9 mouse cellular contexts compared by ENCODE assay signal in genomic region chr1:150950046-150950445, GRCm38 (mm10). TPM values are rescaled to one million over a fixed set of nuclear protein-coding genes. Genes with fewer than 3 reads are reported as not detected.
DNase-seq lines count a peak whose midpoint lies in the region; ATAC-seq and TF ChIP-seq lines count a peak whose summit lies in the region.
"Had no signal": no experiment of that assay in that cellular context is flagged by ENCODE, and none has a peak within 500 bp of the region (broad histone marks: within the 10 kb centered on the region; RNA-seq: fewer than 3 reads in every experiment).

No protein-coding gene starts in this region.

- TF ChIP-seq EP300 in stomach, postnatal 0 days (optimal IDR thresholded peaks at IDR 0.05), result no peak

- H3K36me3 ChIP-seq in stomach, embryonic 15.5 days, result no peaks in the 10 kb centered on the region
- no peaks in the 10 kb centered on the region for H3K36me3 ChIP-seq in stomach, postnatal 0 days (ENCODE audit: control insufficient read depth, insufficient read depth, low read length)
- H3K36me3 ChIP-seq in limb, embryonic 12.5 days, result no peaks in the 10 kb centered on the region
- no peaks in the 10 kb centered on the region for H3K36me3 ChIP-seq in thymus, adult 2 months (ENCODE audit: control insufficient read depth, insufficient read depth, low read length)
- H3K36me3 ChIP-seq: heart, embryonic 15.5 days had no signal

- ATAC-seq in stomach, embryonic 15.5 days (ENCODE audit: insufficient read depth, low FRiP score, low read depth), result 0 out of 2 replicates have a peak, but pooled peaks have one; percentile 27
- ATAC-seq in stomach, postnatal 0 days (ENCODE audit: low FRiP score, low TSS enrichment), result no peak
- peak; percentile 88 for ATAC-seq in limb, embryonic 12.5 days (ENCODE audit: insufficient number of reproducible peaks, insufficient read depth, low FRiP score, low TSS enrichment, low read depth)

- no peak overlapping the region for H3K27ac ChIP-seq in stomach, embryonic 15.5 days
- H3K27ac ChIP-seq in stomach, postnatal 0 days (replicated peaks), result no peak overlapping the region
- peak overlapping the region; percentile 51; the same call in 1 of the 2 replicates for H3K27ac ChIP-seq in limb, embryonic 12.5 days
- no peak overlapping the region for H3K27ac ChIP-seq in layer of hippocampus, adult 2 months
- H3K27ac ChIP-seq in thymus, adult 2 months (ENCODE audit: control insufficient read depth, insufficient read depth, low read length), result no peak overlapping the region
- H3K27ac ChIP-seq: heart, embryonic 15.5 days had no signal

- peak; percentile 69 for DNase-seq in heart, adult 11 months
- DNase-seq in heart, postnatal 25 days (ENCODE audit: low spot score), result no peak
- DNase-seq in stomach, postnatal 0 days (ENCODE audit: low spot score), result no peak
- DNase-seq in layer of hippocampus, postnatal 36 days, result no peak
- no peak for DNase-seq in layer of hippocampus, adult 2 months (ENCODE audit: low spot score in 2 of 2)
- no peak for DNase-seq in thymus, adult 2 months

- intact Hi-C loops in heart, postnatal 25 days (cut with DNase I), result no loop called here

- no peaks in the 10 kb centered on the region for H3K27me3 ChIP-seq in stomach, embryonic 15.5 days (replicated peaks)
- H3K27me3 ChIP-seq in stomach, postnatal 0 days (ENCODE audit: control insufficient read depth, insufficient read depth, low read length), result no peaks in the 10 kb centered on the region
- H3K27me3 ChIP-seq in limb, embryonic 12.5 days, result no peaks in the 10 kb centered on the region
- H3K27me3 ChIP-seq in thymus, adult 2 months (ENCODE audit: control insufficient read depth, insufficient read depth, low read length), result no peaks in the 10 kb centered on the region
- H3K27me3 ChIP-seq: heart, embryonic 15.5 days had no signal

- no peak for TF ChIP-seq POLR2A in thymus, adult 2 months (IDR thresholded peaks at IDR 0.05; ENCODE audit: control insufficient read depth, extremely low read depth, insufficient read depth, low read length, poor library complexity)

- H3K4me3 ChIP-seq in stomach, embryonic 15.5 days (replicated peaks), result no peak overlapping the region
- no peak overlapping the region for H3K4me3 ChIP-seq in stomach, postnatal 0 days (ENCODE audit: low read depth, low read length)
- H3K4me3 ChIP-seq in limb, embryonic 12.5 days (replicated peaks), result no peak overlapping the region
- H3K4me3 ChIP-seq in layer of hippocampus, adult 2 months, result no peak overlapping the region
- no peak overlapping the region for H3K4me3 ChIP-seq in thymus, adult 2 months (ENCODE audit: control insufficient read depth, insufficient read depth, low read length)
- H3K4me3 ChIP-seq: heart, embryonic 15.5 days had no signal

- H3K4me2 ChIP-seq in stomach, embryonic 15.5 days, result no peak overlapping the region
- H3K4me2 ChIP-seq in stomach, postnatal 0 days (replicated peaks; ENCODE audit: low read depth), result no peak overlapping the region
- H3K4me2 ChIP-seq in limb, embryonic 12.5 days, result 0 out of 2 replicates have a peak overlapping the region, but pooled peaks have one; percentile 2
- H3K4me2 ChIP-seq: heart, embryonic 15.5 days had no signal

- TF ChIP-seq CTCF in stomach, postnatal 0 days (IDR thresholded peaks at IDR 0.05; ENCODE audit: low read depth), result no peak
- TF ChIP-seq CTCF in layer of hippocampus, adult 2 months (conservative IDR thresholded peaks at IDR 0.05), result no peak
- TF ChIP-seq CTCF in thymus, adult 2 months (IDR thresholded peaks at IDR 0.05; ENCODE audit: borderline replicate concordance, control insufficient read depth, extremely low read depth, insufficient read depth, low read length, poor library complexity), result no peak

- H3K9me3 ChIP-seq in stomach, embryonic 15.5 days, result no peaks in the 10 kb centered on the region
- 0 out of 2 replicates have a peak, but pooled peaks cover 2% of the 10 kb centered on the region for H3K9me3 ChIP-seq in stomach, postnatal 0 days (ENCODE audit: control insufficient read depth, low read length)
- H3K9me3 ChIP-seq in limb, embryonic 12.5 days, result no peaks in the 10 kb centered on the region
- H3K9me3 ChIP-seq: heart, embryonic 15.5 days had no signal

- 0 out of 2 replicates have a peak, but pooled peaks cover 7% of the 10 kb centered on the region for H3K4me1 ChIP-seq in stomach, embryonic 15.5 days
- H3K4me1 ChIP-seq in stomach, postnatal 0 days (replicated peaks; ENCODE audit: control insufficient read depth, insufficient read depth), result no peaks in the 10 kb centered on the region
- H3K4me1 ChIP-seq in limb, embryonic 12.5 days (replicated peaks), result peaks cover 51% of the 10 kb centered on the region
- H3K4me1 ChIP-seq in thymus, adult 2 months (replicated peaks; ENCODE audit: control insufficient read depth, insufficient read depth, low read length), result no peaks in the 10 kb centered on the region

- 23% methylated on average over 3 of the region's 3 CpGs for WGBS in stomach, embryonic 15.5 days
- 42% methylated on average over 3 of the region's 3 CpGs for WGBS in stomach, postnatal 0 days
- WGBS in limb, embryonic 12.5 days, result 2% methylated on average over 3 of the region's 3 CpGs
- 81% methylated on average over 3 of the region's 3 CpGs for WGBS in thymus, adult 2 months

- no peak overlapping the region for H3K9ac ChIP-seq in stomach, embryonic 15.5 days
- no peak overlapping the region for H3K9ac ChIP-seq in stomach, postnatal 0 days (ENCODE audit: low read length)
- H3K9ac ChIP-seq in limb, embryonic 12.5 days (replicated peaks), result no peak overlapping the region
- H3K9ac ChIP-seq: heart, embryonic 15.5 days had no signal

RNA-seq across cellular contexts. Expression of gene Hmcn1, which starts 43.2 kb away (rescaled TPM):
- 10 to 100 TPM; 15.8 to 16.9 TPM for total RNA-seq in heart, postnatal 25 days (2021)
- 11.4 and 11.6 TPM in 2 replicates for polyA plus RNA-seq in stomach, embryonic 15.5 days (2015; fragmentation: Nextera tagmentation; extraction: Ambion mirVana)
- 7.5 and 8.0 TPM in 2 replicates for polyA plus RNA-seq in stomach, postnatal 0 days (2015; fragmentation: Nextera tagmentation; extraction: Ambion mirVana)
- polyA plus RNA-seq in limb, embryonic 12.5 days (2016; fragmentation: Nextera tagmentation; extraction: Ambion mirVana), result 23.8 and 25.6 TPM in 2 replicates
- 1 to 10 TPM; 2.2 to 4.2 TPM for total RNA-seq in layer of hippocampus, postnatal 36 days (2021)
- total RNA-seq in layer of hippocampus, adult 2 months (2021), result 1 to 10 TPM; 1.6 to 2.0 TPM
- polyA plus RNA-seq in thymus, adult 2 months (2012; rRNA removed), result 0.34 and 0.92 TPM in 2 replicates
